Mouse (Mus musculus) embryonic facial prominence, embryonic 14.5 days (tissue): ENCODE results near the gene Mafb. TPM values are rescaled to one million over a fixed set of nuclear protein-coding genes. Genes with fewer than 3 reads are reported as not detected.

Experiments
- ATAC-seq: fragments of 200-750 bp; cut with Nextera tagmentation; 2 replicates; pipeline ENCODE4 v1.8.0; 2017; ENCODE audit warnings: low read depth, moderate number of reproducible peaks, moderate TSS enrichment
- DNase-seq: peaks from one replicate; pipeline ENCODE4 v3.0.0-alpha.2; 2015; ENCODE audit warnings: low spot score
- H3K27ac ChIP-seq: fragments of 300-500 bp; sonication (generic); replicated peaks from 2 replicates; pipeline ENCODE4 v1.5.1; 2014; ENCODE audit warnings: low read depth, mild to moderate bottlenecking, low read length, moderate library complexity
- H3K27me3 ChIP-seq: fragments of 300-500 bp; sonication (generic); replicated peaks from 2 replicates; pipeline ENCODE4 v1.6.1; 2014; ENCODE audit warnings: low read length; ENCODE audit not compliant: control insufficient read depth, insufficient read depth
- H3K36me3 ChIP-seq: fragments of 300-500 bp; sonication (generic); 2 replicates; pipeline ENCODE4 v1.6.1; 2014; ENCODE audit warnings: low read length, mixed read lengths; ENCODE audit not compliant: control insufficient read depth, insufficient read depth
- H3K4me1 ChIP-seq: fragments of 300-500 bp; sonication (generic); 2 replicates; pipeline ENCODE4 v1.6.1; 2014; ENCODE audit warnings: antibody characterized with exemption, low read length; ENCODE audit not compliant: control insufficient read depth, insufficient read depth
- H3K4me2 ChIP-seq: fragments of 300-500 bp; sonication (generic); 2 replicates; pipeline ENCODE4 v1.6.1; 2014; ENCODE audit warnings: low read depth, mild to moderate bottlenecking, low read length, moderate library complexity, mixed read lengths
- H3K4me3 ChIP-seq: fragments of 300-500 bp; sonication (generic); 2 replicates; pipeline ENCODE4 v1.5.1; 2014; ENCODE audit warnings: low read depth, mild to moderate bottlenecking, low read length
- H3K9ac ChIP-seq: fragments of 300-500 bp; sonication (generic); 2 replicates; pipeline ENCODE4 v1.6.1; 2014; ENCODE audit warnings: low read depth, mild to moderate bottlenecking, low read length, moderate library complexity, mixed read lengths
- H3K9me3 ChIP-seq: fragments of 300-500 bp; sonication (generic); 2 replicates; pipeline ENCODE4 v1.6.1; 2016; ENCODE audit warnings: low read length; ENCODE audit not compliant: control insufficient read depth
- WGBS: fragments of 180-500 bp; shearing (Covaris S2); extraction: QIAGEN DNeasy Blood & Tissue Kit; methylation state at CpG from one replicate; pipeline ENCODE4 v1.1.7; 2014; 5-methylcytosine and 5-hydroxymethylcytosine counted together
- polyA plus RNA-seq: library from polyadenylated mRNA; unstranded; fragments of >200 nt; fragmentation: Nextera tagmentation; extraction: Ambion mirVana; gene quantifications from 2 replicates; pipeline ENCODE4 v1.2.1, GENCODE M21; 2014

Mafb gene
- polyA plus RNA-seq, 1 experiment from 2014 or later = 18.5 TPM

GRCm38 (mm10) chr2:160366111-160366979 lies 520 bp downstream of the Mafb start:
- Histone ChIP-seq H3K4me3 (peak overlapping the region; percentile 65), H3K9ac (peak overlapping the region; percentile 81), H3K4me1 (peaks cover 4% of the 10 kb centered on the region; the same call in 1 of the 2 replicates), H3K4me2 (peak overlapping the region; percentile 99), H3K27me3 (peaks cover 75% of the 10 kb centered on the region), H3K9me3 (no peaks in the 10 kb centered on the region), H3K36me3 (peaks cover 6% of the 10 kb centered on the region; the same call in 1 of the 2 replicates), H3K27ac (peak overlapping the region; percentile 88)
- ATAC-seq (no peak; the same call in 1 of the 2 replicates), DNase-seq (no peak)
- WGBS = under 1% methylated on average over 53 of the region's 95 CpGs

- Histone ChIP-seq H3K27ac (no peak overlapping the region), H3K9me3 (no peaks in the 10 kb centered on the region), H3K4me2 (peak overlapping the region; percentile 99), H3K36me3 (peaks cover 6% of the 10 kb centered on the region; the same call in 1 of the 2 replicates), H3K4me3 (peak overlapping the region; percentile 65), H3K4me1 (peaks cover 4% of the 10 kb centered on the region), H3K27me3 (peaks cover 75% of the 10 kb centered on the region), H3K9ac (peak overlapping the region; percentile 81)
- DNase-seq = no peak
- ATAC-seq = no peak
- WGBS = under 1% methylated on average over 48 of the region's 50 CpGs
These were observed 1.6 kb downstream of the Mafb start for GRCm38 (mm10) chr2:160365107-160365911.

GRCm38 (mm10) chr2:160364666-160365065 lies 2.2 kb downstream of the Mafb start:
- H3K4me1 ChIP-seq = peaks cover 4% of the 10 kb centered on the region
- DNase-seq (no peak), ATAC-seq (no peak)
- WGBS = 2% methylated on average over 12 of the region's 12 CpGs
- no peak overlapping the region for H3K27ac ChIP-seq
- H3K36me3 ChIP-seq = peaks cover 6% of the 10 kb centered on the region; the same call in 1 of the 2 replicates
- no peaks in the 10 kb centered on the region for H3K9me3 ChIP-seq
- peaks cover 75% of the 10 kb centered on the region for H3K27me3 ChIP-seq
- H3K4me2 ChIP-seq = peak overlapping the region; percentile 99
- peak overlapping the region; percentile 81 for H3K9ac ChIP-seq
- H3K4me3 ChIP-seq = peak overlapping the region; percentile 65

GRCm38 (mm10) chr2:160364128-160364650 lies 2.7 kb downstream of the Mafb start:
- H3K9ac ChIP-seq = peak overlapping the region; percentile 81; the same call in 1 of the 2 replicates
- DNase-seq (no peak), ATAC-seq (no peak)
- H3K27me3 ChIP-seq = peaks cover 74% of the 10 kb centered on the region
- peaks cover 6% of the 10 kb centered on the region; the same call in 1 of the 2 replicates for H3K36me3 ChIP-seq
- no peaks in the 10 kb centered on the region for H3K9me3 ChIP-seq
- H3K4me1 ChIP-seq = peaks cover 4% of the 10 kb centered on the region
- H3K4me3 ChIP-seq = peak overlapping the region; percentile 65
- 8% methylated on average over 8 of the region's 9 CpGs for WGBS
- H3K27ac ChIP-seq = no peak overlapping the region
- H3K4me2 ChIP-seq = peak overlapping the region; percentile 99

GRCm38 (mm10) chr2:160363201-160363600 lies 3.7 kb downstream of the Mafb start:
- Histone ChIP-seq H3K9ac (no peak overlapping the region), H3K27me3 (peaks cover 74% of the 10 kb centered on the region), H3K4me2 (peak overlapping the region; percentile 99; the same call in 1 of the 2 replicates), H3K36me3 (peaks cover 6% of the 10 kb centered on the region; the same call in 1 of the 2 replicates), H3K4me3 (peak overlapping the region; percentile 65; the same call in 1 of the 2 replicates), H3K4me1 (no peaks in the 10 kb centered on the region; the same call in 1 of the 2 replicates), H3K9me3 (no peaks in the 10 kb centered on the region), H3K27ac (no peak overlapping the region)
- 42% methylated on average over 4 of the region's 4 CpGs for WGBS
- DNase-seq (no peak), ATAC-seq (no peak)

- Histone ChIP-seq H3K4me3 (no peak overlapping the region), H3K27me3 (peaks cover 81% of the 10 kb centered on the region), H3K4me1 (no peaks in the 10 kb centered on the region; the same call in 1 of the 2 replicates), H3K4me2 (peak overlapping the region; percentile 18; the same call in 1 of the 2 replicates), H3K9ac (no peak overlapping the region), H3K9me3 (no peaks in the 10 kb centered on the region), H3K27ac (no peak overlapping the region), H3K36me3 (peaks cover 6% of the 10 kb centered on the region; the same call in 1 of the 2 replicates)
- 29% methylated on average over 16 of the region's 16 CpGs for WGBS
- no peak for DNase-seq
- no peak for ATAC-seq
These were observed 5.3 kb downstream of the Mafb start for GRCm38 (mm10) chr2:160361442-160362121.

GRCm38 (mm10) chr2:160360234-160360874 lies 6.5 kb downstream of the Mafb start:
- Histone ChIP-seq H3K4me3 (no peak overlapping the region), H3K4me2 (no peak overlapping the region), H3K9ac (no peak overlapping the region), H3K27ac (no peak overlapping the region), H3K4me1 (no peaks in the 10 kb centered on the region; the same call in 1 of the 2 replicates), H3K9me3 (no peaks in the 10 kb centered on the region), H3K27me3 (peaks cover 72% of the 10 kb centered on the region), H3K36me3 (peaks cover 6% of the 10 kb centered on the region; the same call in 1 of the 2 replicates)
- DNase-seq (no peak), ATAC-seq (no peak)
- WGBS = 10% methylated on average over 8 of the region's 8 CpGs
